Mouse (Mus musculus): ENCODE measurements at regions not wholly inside any gene's neighbourhood (a gene's known extent, or its start where the extent isn't known, plus 50 kb on each side); places are given as distances from the start of the nearest gene placed in this dataset.
"Not testable (repeated sequence)": the region's sequence is repeated elsewhere in the genome, so short reads cannot be mapped to it uniquely, and the experiment has no call there.

GRCm38 (mm10) chr11:111966401-111966800 lies 815.6 kb upstream of the Sox9 start:
- DNase-seq (ENCODE audit: low spot score) (no peak), ATAC-seq (ENCODE audit: low FRiP score, low read depth) (no peak)
- Histone ChIP-seq H3K27ac (replicated peaks; ENCODE audit: low read depth, low read length) (no peak overlapping the region), H3K4me3 (replicated peaks; ENCODE audit: low read length) (no peak overlapping the region), H3K36me3 (ENCODE audit: control insufficient read depth, insufficient read depth, low read length) (no peaks in the 10 kb centered on the region), H3K4me2 (replicated peaks; ENCODE audit: low read depth, low read length, severe bottlenecking) (no peak overlapping the region), H3K4me1 (ENCODE audit: control insufficient read depth, insufficient read depth, low read length) (peaks cover 3% of the 10 kb centered on the region; the same call in 1 of the 2 replicates), H3K27me3 (ENCODE audit: control insufficient read depth, insufficient read depth, low read length) (no peaks in the 10 kb centered on the region), H3K9me3 (ENCODE audit: control insufficient read depth, low read length) (no peaks in the 10 kb centered on the region), H3K9ac (ENCODE audit: low read depth, low read length, severe bottlenecking) (no peak overlapping the region)
- WGBS, result 87% methylated on average over 3 of the region's 3 CpGs
- no peak for TF ChIP-seq POLR2A (IDR thresholded peaks at IDR 0.05; ENCODE audit: borderline replicate concordance, extremely low read depth, insufficient read depth, insufficient read length)

DNA sequence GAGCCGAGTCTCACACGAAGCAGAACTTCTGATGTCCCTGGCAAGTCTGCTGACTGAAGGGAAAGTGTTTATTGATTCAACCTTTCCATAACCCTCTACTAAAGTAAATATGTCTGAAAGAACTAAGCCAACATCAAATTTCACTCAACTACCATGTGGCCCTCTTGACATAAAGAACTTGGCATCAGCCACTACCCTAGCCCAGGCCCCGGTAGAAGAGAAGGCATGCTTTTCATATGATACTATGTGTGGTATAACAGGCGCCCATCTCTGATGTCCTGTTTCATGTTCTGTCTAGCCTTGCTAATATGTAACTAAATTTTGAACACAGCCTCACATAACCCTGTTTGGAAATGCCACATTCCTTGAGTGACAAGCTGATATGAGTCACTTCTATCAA lies 811.0 kb upstream of the Sox9 start:
- DNase-seq (ENCODE audit: low spot score), result no peak
- no peaks in the 10 kb centered on the region for H3K36me3 ChIP-seq (ENCODE audit: control insufficient read depth, insufficient read depth, low read length)
- no peak overlapping the region for H3K4me3 ChIP-seq (replicated peaks; ENCODE audit: low read length)
- no peaks in the 10 kb centered on the region for H3K27me3 ChIP-seq (ENCODE audit: control insufficient read depth, insufficient read depth, low read length)
- H3K9ac ChIP-seq (ENCODE audit: low read depth, low read length, severe bottlenecking), result no peak overlapping the region
- H3K4me1 ChIP-seq (ENCODE audit: control insufficient read depth, insufficient read depth, low read length), result no peaks in the 10 kb centered on the region
- no peaks in the 10 kb centered on the region for H3K9me3 ChIP-seq (ENCODE audit: control insufficient read depth, low read length)
- TF ChIP-seq POLR2A (IDR thresholded peaks at IDR 0.05; ENCODE audit: borderline replicate concordance, extremely low read depth, insufficient read depth, insufficient read length), result no peak
- 73% methylated on average over 4 of the region's 4 CpGs for WGBS
- no peak overlapping the region for H3K4me2 ChIP-seq (replicated peaks; ENCODE audit: low read depth, low read length, severe bottlenecking)
- ATAC-seq (ENCODE audit: low FRiP score, low read depth), result no peak
- H3K27ac ChIP-seq (replicated peaks; ENCODE audit: low read depth, low read length), result no peak overlapping the region

DNA sequence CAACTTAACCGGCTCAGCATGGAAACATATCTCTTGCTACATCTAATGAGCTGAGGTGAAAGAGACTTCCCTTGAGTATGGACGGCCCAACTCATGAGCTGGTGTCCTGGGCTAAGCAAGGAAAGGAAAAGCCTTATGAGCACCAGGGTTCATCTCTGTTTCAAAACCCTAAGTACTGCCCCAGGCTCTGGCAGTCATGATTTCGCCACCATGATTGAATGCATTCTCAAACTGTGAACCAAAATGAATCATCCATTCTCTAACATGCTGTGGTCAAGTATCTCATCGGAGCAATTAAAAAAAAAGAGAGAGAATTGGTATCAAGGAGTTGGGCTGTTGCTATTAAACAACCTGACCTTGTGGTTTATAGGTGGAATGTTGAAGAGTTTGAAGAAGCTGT lies 803.4 kb upstream of the Sox9 start:
- H3K4me3 ChIP-seq (replicated peaks; ENCODE audit: low read length), result no peak overlapping the region
- whole genome bisulfite sequencing, result 85% methylated on average over 4 of the region's 4 CpGs

GRCm38 (mm10) chr11:111996395-111996794 lies 785.6 kb upstream of the Sox9 start:
- no peaks in the 10 kb centered on the region for H3K9me3 ChIP-seq (ENCODE audit: control insufficient read depth, low read length)
- peak; percentile 63 for DNase-seq (ENCODE audit: low spot score)
- no peaks in the 10 kb centered on the region for H3K36me3 ChIP-seq (ENCODE audit: control insufficient read depth, insufficient read depth, low read length)
- 38% methylated on average over 4 of the region's 4 CpGs for WGBS
- peaks cover 16% of the 10 kb centered on the region for H3K4me1 ChIP-seq (ENCODE audit: control insufficient read depth, insufficient read depth, low read length)
- ATAC-seq (ENCODE audit: low FRiP score, low read depth), result no peak
- H3K27ac ChIP-seq (replicated peaks; ENCODE audit: low read depth, low read length), result no peak overlapping the region
- no peak for TF ChIP-seq POLR2A (IDR thresholded peaks at IDR 0.05; ENCODE audit: borderline replicate concordance, extremely low read depth, insufficient read depth, insufficient read length)
- no peaks in the 10 kb centered on the region for H3K27me3 ChIP-seq (ENCODE audit: control insufficient read depth, insufficient read depth, low read length)
- no peak overlapping the region for H3K4me3 ChIP-seq (replicated peaks; ENCODE audit: low read length)
- no peak overlapping the region for H3K9ac ChIP-seq (ENCODE audit: low read depth, low read length, severe bottlenecking)
- no peak overlapping the region for H3K4me2 ChIP-seq (replicated peaks; ENCODE audit: low read depth, low read length, severe bottlenecking)

More for the DNA sequence above, 803.4 kb upstream of the Sox9 start:
- ATAC-seq (ENCODE audit: low FRiP score, low read depth), result no peak
- Histone ChIP-seq H3K4me2 (replicated peaks; ENCODE audit: low read depth, low read length, severe bottlenecking) (no peak overlapping the region), H3K9ac (ENCODE audit: low read depth, low read length, severe bottlenecking) (no peak overlapping the region), H3K27ac (replicated peaks; ENCODE audit: low read depth, low read length) (no peak overlapping the region), H3K36me3 (ENCODE audit: control insufficient read depth, insufficient read depth, low read length) (no peaks in the 10 kb centered on the region), H3K27me3 (ENCODE audit: control insufficient read depth, insufficient read depth, low read length) (no peaks in the 10 kb centered on the region), H3K9me3 (ENCODE audit: control insufficient read depth, low read length) (no peaks in the 10 kb centered on the region), H3K4me1 (ENCODE audit: control insufficient read depth, insufficient read depth, low read length) (no peaks in the 10 kb centered on the region)
- TF ChIP-seq POLR2A (IDR thresholded peaks at IDR 0.05; ENCODE audit: borderline replicate concordance, extremely low read depth, insufficient read depth, insufficient read length), result no peak
- no peak for DNase-seq (ENCODE audit: low spot score)

DNA sequence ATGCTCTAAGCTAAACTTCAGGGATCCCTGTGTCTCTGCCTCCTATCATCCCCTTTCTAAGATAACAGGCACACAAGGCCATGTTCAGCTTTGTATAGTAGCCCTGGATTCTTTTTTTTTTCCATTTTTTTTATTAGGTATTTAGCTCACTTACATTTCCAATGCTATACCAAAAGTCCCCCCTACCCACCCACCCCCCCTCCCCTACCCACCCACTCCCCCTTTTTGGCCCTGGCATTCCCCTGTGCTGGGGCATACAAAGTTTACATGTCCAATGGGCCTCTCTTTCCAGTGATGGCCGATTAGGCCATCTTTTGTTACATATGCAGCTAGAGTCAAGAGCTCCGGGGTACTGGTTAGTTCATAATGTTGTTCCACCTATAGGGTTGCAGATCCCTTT lies 771.2 kb upstream of the Sox9 start:
- not testable (repeated sequence) for H3K4me1 ChIP-seq (ENCODE audit: control insufficient read depth, insufficient read depth, low read length); H3K9me3 ChIP-seq (ENCODE audit: control insufficient read depth, low read length); H3K9ac ChIP-seq (ENCODE audit: low read depth, low read length, severe bottlenecking); DNase-seq (ENCODE audit: low spot score); H3K27me3 ChIP-seq (ENCODE audit: control insufficient read depth, insufficient read depth, low read length); H3K4me2 ChIP-seq (replicated peaks; ENCODE audit: low read depth, low read length, severe bottlenecking); H3K4me3 ChIP-seq (replicated peaks; ENCODE audit: low read length); H3K27ac ChIP-seq (replicated peaks; ENCODE audit: low read depth, low read length); H3K36me3 ChIP-seq (ENCODE audit: control insufficient read depth, insufficient read depth, low read length)
- WGBS, result no CpG with 5 or more reads among the region's 2 CpGs
- ATAC-seq (ENCODE audit: low FRiP score, low read depth), result peak; percentile 73

DNA sequence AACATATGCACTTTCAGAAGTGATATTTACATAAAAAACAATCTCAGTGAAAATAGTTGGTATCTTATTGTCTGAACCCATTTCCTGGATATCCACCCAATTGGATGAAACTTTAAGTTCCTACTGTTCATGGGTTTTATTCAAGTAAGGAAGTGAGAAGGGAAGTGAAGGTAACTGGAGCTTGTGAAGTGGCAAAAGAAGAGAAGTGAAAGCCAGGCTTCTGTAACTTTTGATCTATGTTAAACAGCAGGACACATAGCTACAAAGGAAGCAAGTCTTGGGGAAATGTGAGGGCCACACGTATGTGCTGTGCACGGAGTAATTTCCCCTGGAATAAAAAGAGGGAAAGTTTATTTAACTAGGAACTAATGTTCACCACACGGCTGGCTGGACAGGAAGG lies 764.1 kb upstream of the Sox9 start:
- 57% methylated on average over 3 of the region's 3 CpGs for WGBS
- Histone ChIP-seq H3K9ac (ENCODE audit: low read depth, low read length, severe bottlenecking) (no peak overlapping the region), H3K27me3 (ENCODE audit: control insufficient read depth, insufficient read depth, low read length) (no peaks in the 10 kb centered on the region), H3K9me3 (ENCODE audit: control insufficient read depth, low read length) (no peaks in the 10 kb centered on the region), H3K27ac (replicated peaks; ENCODE audit: low read depth, low read length) (no peak overlapping the region), H3K36me3 (ENCODE audit: control insufficient read depth, insufficient read depth, low read length) (no peaks in the 10 kb centered on the region), H3K4me3 (replicated peaks; ENCODE audit: low read length) (no peak overlapping the region), H3K4me1 (ENCODE audit: control insufficient read depth, insufficient read depth, low read length) (no peaks in the 10 kb centered on the region), H3K4me2 (replicated peaks; ENCODE audit: low read depth, low read length, severe bottlenecking) (no peak overlapping the region)
- TF ChIP-seq POLR2A (IDR thresholded peaks at IDR 0.05; ENCODE audit: borderline replicate concordance, extremely low read depth, insufficient read depth, insufficient read length), result no peak
- no peak for DNase-seq (ENCODE audit: low spot score)
- no peak for ATAC-seq (ENCODE audit: low FRiP score, low read depth)

All from limb, embryonic 14.5 days (tissue).